Mouse (Mus musculus): ENCODE results near the gene Zfp207. TPM values are rescaled to one million over a fixed set of nuclear protein-coding genes. Genes with fewer than 3 reads are reported as not detected.
"Not testable (repeated sequence)": the region's sequence is repeated elsewhere in the genome, so short reads cannot be mapped to it uniquely, and the experiment has no call there.

The Zfp207 gene
- total RNA-seq (2022), result 10 to 100 TPM; 51.6 to 64.2 (median 60.8) TPM

- peak; percentile 98 for DNase-seq (ENCODE audit: low spot score)
Measured at GRCm38 (mm10) chr11:80383019-80383625, at the start of gene Zfp207. Zfp207 (plus strand) TSS chr11:80383279.

- DNase-seq (ENCODE audit: low spot score), result no peak
Measured at GRCm38 (mm10) chr11:80335609-80336350, 47.3 kb upstream of the Zfp207 start.

- DNase-seq (ENCODE audit: low spot score), result no peak
Measured at GRCm38 (mm10) chr11:80336351-80336730, 46.7 kb upstream of the Zfp207 start.

- no peak for DNase-seq (ENCODE audit: low spot score)
Measured at GRCm38 (mm10) chr11:80342482-80342881, 40.6 kb upstream of the Zfp207 start.

GRCm38 (mm10) chr11:80351832-80352430 lies 31.1 kb upstream of the Zfp207 start:
- DNase-seq (ENCODE audit: low spot score), result peak; percentile 73

- DNase-seq (ENCODE audit: low spot score), result no peak
Measured at GRCm38 (mm10) chr11:80354832-80355231, 28.2 kb upstream of the Zfp207 start.

GRCm38 (mm10) chr11:80368949-80369348 lies 14.1 kb upstream of the Zfp207 start:
- no peak for DNase-seq (ENCODE audit: low spot score)

GRCm38 (mm10) chr11:80376651-80377050 lies 6.4 kb upstream of the Zfp207 start:
- no peak for DNase-seq (ENCODE audit: low spot score)

GRCm38 (mm10) chr11:80377712-80378451 lies 5.2 kb upstream of the Zfp207 start, which contains the start of gene 5730455P16Rik:
5730455P16Rik (minus strand) TSS chr11:80378034.
- DNase-seq (ENCODE audit: low spot score), result peak; percentile 81

- not testable (repeated sequence) for DNase-seq (ENCODE audit: low spot score)
Measured at GRCm38 (mm10) chr11:80378452-80379068, 4.5 kb upstream of the Zfp207 start.

GRCm38 (mm10) chr11:80379184-80379583 lies 3.9 kb upstream of the Zfp207 start:
- DNase-seq (ENCODE audit: low spot score), result not testable (repeated sequence)

- DNase-seq (ENCODE audit: low spot score), result no peak
Measured at GRCm38 (mm10) chr11:80382626-80383018, 457 bp upstream of the Zfp207 start.

- peak; percentile 45 for DNase-seq (ENCODE audit: low spot score)
Measured at GRCm38 (mm10) chr11:80383626-80384046, 557 bp downstream of the Zfp207 start.

GRCm38 (mm10) chr11:80384461-80384860 lies 1.4 kb downstream of the Zfp207 start:
- no peak for DNase-seq (ENCODE audit: low spot score)

- DNase-seq (ENCODE audit: low spot score), result no peak
Measured at GRCm38 (mm10) chr11:80385055-80385454, 2.0 kb downstream of the Zfp207 start.

GRCm38 (mm10) chr11:80386790-80387189 lies 3.7 kb downstream of the Zfp207 start:
- DNase-seq (ENCODE audit: low spot score), result no peak

GRCm38 (mm10) chr11:80389885-80390284 lies 6.8 kb downstream of the Zfp207 start:
- no peak for DNase-seq (ENCODE audit: low spot score)

GRCm38 (mm10) chr11:80391407-80392120 lies 8.5 kb downstream of the Zfp207 start:
- DNase-seq (ENCODE audit: low spot score), result no peak

- DNase-seq (ENCODE audit: low spot score), result no peak
Measured at GRCm38 (mm10) chr11:80395930-80396329, 12.9 kb downstream of the Zfp207 start.

- no peak for DNase-seq (ENCODE audit: low spot score)
Measured at GRCm38 (mm10) chr11:80396617-80397016, 13.5 kb downstream of the Zfp207 start.

GRCm38 (mm10) chr11:80407878-80408277 lies 24.8 kb downstream of the Zfp207 start:
- DNase-seq (ENCODE audit: low spot score), result not testable (repeated sequence)
